Comparison of ENCODE assay signal across 21 mouse cellular contexts in the genomic region with DNA sequence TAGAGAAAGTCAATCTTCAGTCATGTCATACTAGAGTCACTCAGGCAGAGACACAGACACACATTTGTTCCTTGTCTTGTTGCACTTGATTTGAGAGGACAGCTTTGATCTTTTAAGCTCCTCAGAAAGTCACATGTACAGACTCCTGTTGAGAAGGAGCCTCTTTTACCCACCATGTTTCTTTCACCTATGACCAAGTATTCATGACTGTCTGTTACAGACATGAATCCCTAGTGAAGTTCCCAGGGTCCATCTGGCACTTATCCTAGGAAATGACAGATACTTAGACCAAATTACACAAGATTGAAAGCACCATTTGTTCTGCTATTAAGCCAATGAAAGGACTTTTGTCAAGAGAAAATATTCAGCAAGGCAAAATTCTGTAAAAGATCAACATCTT.
DNase-seq lines count a peak whose midpoint lies in the region; ATAC-seq and TF ChIP-seq lines count a peak whose summit lies in the region.
"Had no signal": no experiment of that assay in that cellular context is flagged by ENCODE, and none has a peak within 500 bp of the region (broad histone marks: within the 10 kb centered on the region; RNA-seq: fewer than 3 reads in every experiment).

No protein-coding gene starts in this region.

- no peak overlapping the region for H3K4me2 ChIP-seq in forebrain, embryonic 15.5 days (replicated peaks)
- no peak overlapping the region for H3K4me2 ChIP-seq in midbrain, postnatal 0 days (ENCODE audit: low read depth, low read length, poor library complexity, severe bottlenecking)
- H3K4me2 ChIP-seq: midbrain, embryonic 11.5 days; neural tube, embryonic 15.5 days had no signal

- peak; percentile 27 to 31 for DNase-seq in cerebellum, postnatal 10 days
- no peak for DNase-seq in cerebellum, adult 9-10 months
- no peak for DNase-seq in forebrain, embryonic 10.5 days (ENCODE audit: extremely low spot score, low spot score)
- peak; percentile 79 for DNase-seq in midbrain, postnatal 0 days (ENCODE audit: low spot score)
- DNase-seq in midbrain, embryonic 10.5 days (ENCODE audit: low spot score): no peak
- no peak for DNase-seq in testis, postnatal 10 days (ENCODE audit: low spot score)
- DNase-seq: adrenal gland, postnatal 25 days; cerebellum, adult 9-11 months; gastrocnemius, adult 2 months; heart, postnatal 4 days; kidney, adult 2 months; liver, postnatal 0 days; thymus, adult 2 months had no signal

- ATAC-seq in forebrain, embryonic 15.5 days (replicated peaks): peak; percentile 58; the same call in 1 of the 2 replicates
- no peak for ATAC-seq in midbrain, postnatal 0 days (ENCODE audit: low FRiP score)
- no peak for ATAC-seq in activated CD4-positive, CD25-positive, alpha-beta regulatory T cell, adult 4 months
- ATAC-seq: liver, postnatal 0 days; lung, postnatal 0 days had no signal

- no peaks in the 10 kb centered on the region for H3K36me3 ChIP-seq in forebrain, embryonic 15.5 days
- H3K36me3 ChIP-seq in forebrain, embryonic 10.5 days (replicated peaks): no peaks in the 10 kb centered on the region
- no peaks in the 10 kb centered on the region for H3K36me3 ChIP-seq in midbrain, postnatal 0 days (ENCODE audit: insufficient read depth, low read length)
- H3K36me3 ChIP-seq in midbrain, embryonic 10.5 days: no peaks in the 10 kb centered on the region
- H3K36me3 ChIP-seq: heart, embryonic 10.5 days; neural tube, embryonic 15.5 days had no signal

- H3K27ac ChIP-seq in forebrain, embryonic 15.5 days (replicated peaks): no peak overlapping the region; the same call in 1 of the 2 replicates
- H3K27ac ChIP-seq in forebrain, embryonic 10.5 days: no peak overlapping the region
- H3K27ac ChIP-seq in midbrain, postnatal 0 days (ENCODE audit: low read depth, low read length): no peak overlapping the region
- no peak overlapping the region for H3K27ac ChIP-seq in midbrain, embryonic 10.5 days (replicated peaks)
- H3K27ac ChIP-seq: gastrocnemius, adult 2 months; heart, embryonic 10.5 days; kidney, postnatal 0 days; macrophage; neural tube, embryonic 15.5 days had no signal

- no peaks in the 10 kb centered on the region for H3K9me3 ChIP-seq in forebrain, embryonic 15.5 days
- no peaks in the 10 kb centered on the region for H3K9me3 ChIP-seq in forebrain, embryonic 10.5 days
- H3K9me3 ChIP-seq in midbrain, postnatal 0 days (ENCODE audit: low read length): no peaks in the 10 kb centered on the region
- no peaks in the 10 kb centered on the region for H3K9me3 ChIP-seq in midbrain, embryonic 10.5 days (replicated peaks)
- H3K9me3 ChIP-seq: heart, embryonic 10.5 days; neural tube, embryonic 15.5 days had no signal

- no peaks in the 10 kb centered on the region for H3K4me1 ChIP-seq in forebrain, embryonic 15.5 days
- H3K4me1 ChIP-seq in forebrain, embryonic 10.5 days: no peaks in the 10 kb centered on the region
- H3K4me1 ChIP-seq in midbrain, postnatal 0 days (ENCODE audit: insufficient read depth, low read length): no peaks in the 10 kb centered on the region
- no peaks in the 10 kb centered on the region for H3K4me1 ChIP-seq in midbrain, embryonic 10.5 days
- H3K4me1 ChIP-seq: heart, embryonic 10.5 days; neural tube, embryonic 15.5 days had no signal

- H3K4me3 ChIP-seq in forebrain, embryonic 15.5 days: no peak overlapping the region
- H3K4me3 ChIP-seq in forebrain, embryonic 10.5 days: no peak overlapping the region
- no peak overlapping the region for H3K4me3 ChIP-seq in midbrain, postnatal 0 days (ENCODE audit: low read depth, low read length)
- H3K4me3 ChIP-seq in midbrain, embryonic 10.5 days: no peak overlapping the region
- H3K4me3 ChIP-seq: gastrocnemius, adult 2 months; heart, embryonic 10.5 days; neural tube, embryonic 15.5 days had no signal

- no peak for TF ChIP-seq CTCF in midbrain, postnatal 0 days (IDR thresholded peaks at IDR 0.05)

- H3K27me3 ChIP-seq in forebrain, embryonic 15.5 days: no peaks in the 10 kb centered on the region
- no peaks in the 10 kb centered on the region for H3K27me3 ChIP-seq in forebrain, embryonic 10.5 days (ENCODE audit: poor library complexity, severe bottlenecking)
- no peaks in the 10 kb centered on the region for H3K27me3 ChIP-seq in midbrain, postnatal 0 days (ENCODE audit: insufficient read depth, low read length)
- H3K27me3 ChIP-seq in midbrain, embryonic 10.5 days (ENCODE audit: low read depth, poor library complexity, severe bottlenecking): no peaks in the 10 kb centered on the region
- H3K27me3 ChIP-seq: neural tube, embryonic 15.5 days had no signal

- H3K9ac ChIP-seq in forebrain, embryonic 15.5 days (replicated peaks): no peak overlapping the region
- no peak overlapping the region for H3K9ac ChIP-seq in midbrain, postnatal 0 days (replicated peaks; ENCODE audit: low read length, poor library complexity, severe bottlenecking)
- H3K9ac ChIP-seq: liver, postnatal 0 days; neural tube, embryonic 15.5 days had no signal

Comparison
In these comparisons a context has a peak if more than half of its experiments do, and no peak if none do; other contexts are left out.
1. DNase-seq: peak in cerebellum, postnatal 10 days (2 of 2) and midbrain, postnatal 0 days (single experiment); none in cerebellum, adult 9-10 months (single experiment), forebrain, embryonic 10.5 days (single experiment), midbrain, embryonic 10.5 days (single experiment) and testis, postnatal 10 days (single experiment).